Mouse (Mus musculus) ES-Bruce4 (cell line): Measurements from ENCODE around the gene Scamp5.

Experiments used
- CTCF ChIP-seq: IDR thresholded peaks from one replicate; pipeline ENCODE4 v1.8.1; 2011; ENCODE audit warnings: low read depth, low read length
- EP300 ChIP-seq: IDR thresholded peaks from 2 replicates; pipeline ENCODE4 v1.6.1; 2011; ENCODE audit warnings: low read depth, low read length; ENCODE audit not compliant: insufficient read depth

- TF ChIP-seq CTCF (peak; percentile 68), EP300 (no peak)
Observed at GRCm38 (mm10) chr9:57485774-57486173, 17.9 kb upstream of the Scamp5 start.
